In the genomic region with DNA sequence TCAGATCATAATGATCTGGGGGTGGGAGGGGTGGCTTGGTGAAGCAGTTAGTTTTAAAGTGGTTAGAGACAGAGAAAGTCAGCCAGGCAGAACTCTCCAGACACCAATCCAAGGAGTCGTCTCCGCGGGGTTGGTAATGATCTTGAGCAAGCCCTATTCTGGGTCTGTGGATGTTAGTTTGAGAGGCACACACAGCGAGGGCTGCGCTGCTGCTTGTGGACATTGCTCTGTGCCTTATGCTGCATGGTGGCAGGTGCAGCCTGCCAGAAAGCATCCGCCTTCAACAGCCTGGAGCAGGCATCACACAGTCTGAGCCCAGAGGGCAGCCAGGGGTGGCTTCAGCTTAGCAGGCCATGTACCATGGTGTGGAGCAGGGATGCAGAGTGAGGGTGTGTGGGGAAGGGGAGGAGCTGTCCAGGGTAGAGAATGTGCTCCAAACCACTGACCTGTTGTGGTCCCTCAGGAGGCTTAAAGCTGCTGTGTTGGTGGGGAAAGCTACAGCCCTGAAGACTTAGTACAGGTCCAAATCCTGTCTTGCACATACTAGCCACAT, we compare ENCODE assay signal across 22 mouse cellular contexts. TPM values are rescaled to one million over a fixed set of nuclear protein-coding genes. Genes with fewer than 3 reads are reported as not detected.
DNase-seq lines count a peak whose midpoint lies in the region; ATAC-seq and TF ChIP-seq lines count a peak whose summit lies in the region.
"Had no signal": no experiment of that assay in that cellular context is flagged by ENCODE, and none has a peak within 500 bp of the region (broad histone marks: within the 10 kb centered on the region; RNA-seq: fewer than 3 reads in every experiment).

No protein-coding gene starts in this region.

- no peaks in the 10 kb centered on the region for H3K9me3 ChIP-seq in kidney, embryonic 14.5 days (ENCODE audit: control insufficient read depth, low read length)
- H3K9me3 ChIP-seq in neural tube, embryonic 11.5 days (ENCODE audit: control insufficient read depth, low read length): no peaks in the 10 kb centered on the region
- no peaks in the 10 kb centered on the region for H3K9me3 ChIP-seq in hindbrain, embryonic 14.5 days (ENCODE audit: control insufficient read depth, low read length)
- H3K9me3 ChIP-seq in neural tube, embryonic 15.5 days (replicated peaks): no peaks in the 10 kb centered on the region
- no peaks in the 10 kb centered on the region for H3K9me3 ChIP-seq in lung, postnatal 0 days (ENCODE audit: low read length)
- H3K9me3 ChIP-seq: embryonic facial prominence, embryonic 10.5 days; forebrain, embryonic 15.5 days; heart, embryonic 13.5 days; limb, embryonic 13.5 days; liver, embryonic 15.5 days had no signal

- H3K27ac ChIP-seq in kidney, embryonic 14.5 days (ENCODE audit: low read depth, low read length): no peak overlapping the region
- no peak overlapping the region; the same call in 1 of the 2 replicates for H3K27ac ChIP-seq in neural tube, embryonic 11.5 days (ENCODE audit: low read depth, low read length)
- peak overlapping the region; percentile 55 for H3K27ac ChIP-seq in hindbrain, embryonic 14.5 days
- H3K27ac ChIP-seq in neural tube, embryonic 15.5 days (replicated peaks): peak overlapping the region; percentile 73
- H3K27ac ChIP-seq in lung, postnatal 0 days (ENCODE audit: low read length): no peak overlapping the region
- H3K27ac ChIP-seq: embryonic facial prominence, embryonic 10.5 days; forebrain, embryonic 15.5 days; heart, embryonic 13.5 days; limb, embryonic 13.5 days; liver, embryonic 15.5 days had no signal

- no peak overlapping the region for H3K9ac ChIP-seq in kidney, embryonic 14.5 days (ENCODE audit: low read depth, low read length)
- H3K9ac ChIP-seq in neural tube, embryonic 11.5 days (ENCODE audit: low read length): 0 out of 2 replicates have a peak overlapping the region, but pooled peaks have one; percentile 3
- no peak overlapping the region for H3K9ac ChIP-seq in hindbrain, embryonic 14.5 days
- H3K9ac ChIP-seq in neural tube, embryonic 15.5 days (replicated peaks): no peak overlapping the region
- H3K9ac ChIP-seq in lung, postnatal 0 days (replicated peaks; ENCODE audit: low read depth): no peak overlapping the region
- H3K9ac ChIP-seq: forebrain, embryonic 15.5 days; heart, embryonic 13.5 days; limb, embryonic 13.5 days; liver, embryonic 15.5 days had no signal

- TF ChIP-seq CTCF in lung, postnatal 0 days (IDR thresholded peaks at IDR 0.05): no peak

- H3K36me3 ChIP-seq in kidney, embryonic 14.5 days (ENCODE audit: control insufficient read depth, insufficient read depth, low read length): no peaks in the 10 kb centered on the region
- no peaks in the 10 kb centered on the region for H3K36me3 ChIP-seq in neural tube, embryonic 11.5 days (ENCODE audit: control insufficient read depth, insufficient read depth, low read length)
- H3K36me3 ChIP-seq in hindbrain, embryonic 14.5 days (replicated peaks; ENCODE audit: control insufficient read depth, insufficient read depth): no peaks in the 10 kb centered on the region
- no peaks in the 10 kb centered on the region for H3K36me3 ChIP-seq in neural tube, embryonic 15.5 days
- no peaks in the 10 kb centered on the region for H3K36me3 ChIP-seq in lung, postnatal 0 days (ENCODE audit: insufficient read depth, low read length)
- H3K36me3 ChIP-seq: embryonic facial prominence, embryonic 10.5 days; forebrain, embryonic 15.5 days; heart, embryonic 13.5 days; limb, embryonic 13.5 days; liver, embryonic 15.5 days had no signal

- DNase-seq in kidney, adult 11 months: no peak
- DNase-seq in neural tube, embryonic 11.5 days (ENCODE audit: low spot score): no peak
- DNase-seq in neural tube, embryonic 10.5 days (ENCODE audit: extremely low spot score, low spot score): no peak
- DNase-seq in hindbrain, embryonic 14.5 days (ENCODE audit: low spot score): no peak
- no peak for DNase-seq in spleen, postnatal 10 days (ENCODE audit: low spot score in 2 of 2)
- no peak for DNase-seq in lung, postnatal 0 days (ENCODE audit: low spot score)
- DNase-seq: adrenal gland, adult 2 months; cerebellum, adult 11 months; cerebellum, postnatal 14 days; heart, postnatal 4 days; kidney, adult 18-20 months; lung, postnatal 10 days; right cerebral cortex, adult 18-20 months had no signal

- peak; percentile 43; the same call in 1 of the 2 replicates for ATAC-seq in kidney, embryonic 14.5 days (ENCODE audit: low FRiP score, low TSS enrichment)
- ATAC-seq in neural tube, embryonic 11.5 days (ENCODE audit: insufficient read depth, low FRiP score, low TSS enrichment): no peak
- peak; percentile 66 for ATAC-seq in hindbrain, embryonic 14.5 days (ENCODE audit: low FRiP score)
- ATAC-seq in neural tube, embryonic 15.5 days (ENCODE audit: low FRiP score): peak; percentile 77
- no peak for ATAC-seq in lung, postnatal 0 days
- ATAC-seq: forebrain, embryonic 15.5 days had no signal

- H3K4me2 ChIP-seq in kidney, embryonic 14.5 days (replicated peaks; ENCODE audit: low read depth, low read length): no peak overlapping the region
- H3K4me2 ChIP-seq in neural tube, embryonic 11.5 days (ENCODE audit: low read depth): no peak overlapping the region
- no peak overlapping the region for H3K4me2 ChIP-seq in hindbrain, embryonic 14.5 days (replicated peaks)
- H3K4me2 ChIP-seq in neural tube, embryonic 15.5 days: peak overlapping the region; percentile 22
- no peak overlapping the region for H3K4me2 ChIP-seq in lung, postnatal 0 days (replicated peaks; ENCODE audit: low read depth, low read length)
- H3K4me2 ChIP-seq: forebrain, embryonic 15.5 days; heart, embryonic 13.5 days; limb, embryonic 13.5 days; liver, embryonic 15.5 days had no signal

- 59% methylated on average over 6 of the region's 6 CpGs for WGBS in kidney, embryonic 14.5 days
- 78% methylated on average over 6 of the region's 6 CpGs for WGBS in neural tube, embryonic 11.5 days
- 46% methylated on average over 6 of the region's 6 CpGs for WGBS in hindbrain, embryonic 14.5 days
- WGBS in neural tube, embryonic 15.5 days: 28% methylated on average over 6 of the region's 6 CpGs
- 75% methylated on average over 6 of the region's 6 CpGs for WGBS in lung, postnatal 0 days

- no peak overlapping the region for H3K4me3 ChIP-seq in kidney, embryonic 14.5 days (ENCODE audit: low read length)
- H3K4me3 ChIP-seq in neural tube, embryonic 11.5 days (ENCODE audit: low read depth, low read length): no peak overlapping the region
- no peak overlapping the region for H3K4me3 ChIP-seq in hindbrain, embryonic 14.5 days (replicated peaks; ENCODE audit: low read length)
- H3K4me3 ChIP-seq in neural tube, embryonic 15.5 days (replicated peaks): no peak overlapping the region
- H3K4me3 ChIP-seq in lung, postnatal 0 days (ENCODE audit: low read depth, low read length): no peak overlapping the region
- H3K4me3 ChIP-seq: embryonic facial prominence, embryonic 10.5 days; erythroblast, embryonic 14.5 days; forebrain, embryonic 15.5 days; heart, embryonic 13.5 days; limb, embryonic 13.5 days; liver, embryonic 15.5 days; megakaryocyte, embryonic 14.5 days had no signal

- H3K4me1 ChIP-seq in kidney, embryonic 14.5 days (ENCODE audit: control insufficient read depth, insufficient read depth, low read length): no peaks in the 10 kb centered on the region
- H3K4me1 ChIP-seq in neural tube, embryonic 11.5 days (ENCODE audit: control insufficient read depth, insufficient read depth, low read length): no peaks in the 10 kb centered on the region
- H3K4me1 ChIP-seq in hindbrain, embryonic 14.5 days (replicated peaks; ENCODE audit: control insufficient read depth, insufficient read depth, low read length): peaks cover 10% of the 10 kb centered on the region; the same call in 1 of the 2 replicates
- H3K4me1 ChIP-seq in neural tube, embryonic 15.5 days: peaks cover 19% of the 10 kb centered on the region
- H3K4me1 ChIP-seq in lung, postnatal 0 days (ENCODE audit: insufficient read depth, low read depth, low read length): no peaks in the 10 kb centered on the region
- H3K4me1 ChIP-seq: limb, embryonic 13.5 days; liver, embryonic 15.5 days had no signal

- no peaks in the 10 kb centered on the region for H3K27me3 ChIP-seq in kidney, embryonic 14.5 days (ENCODE audit: control insufficient read depth, insufficient read depth, low read length)
- H3K27me3 ChIP-seq in neural tube, embryonic 11.5 days (ENCODE audit: control insufficient read depth, insufficient read depth, low read length): no peaks in the 10 kb centered on the region
- H3K27me3 ChIP-seq in hindbrain, embryonic 14.5 days (ENCODE audit: control insufficient read depth, insufficient read depth, low read length): no peaks in the 10 kb centered on the region
- H3K27me3 ChIP-seq in neural tube, embryonic 15.5 days (replicated peaks): 0 out of 2 replicates have a peak, but pooled peaks cover 12% of the 10 kb centered on the region
- H3K27me3 ChIP-seq in lung, postnatal 0 days (replicated peaks; ENCODE audit: insufficient read depth, low read length): no peaks in the 10 kb centered on the region
- H3K27me3 ChIP-seq: heart, embryonic 13.5 days; liver, embryonic 15.5 days had no signal

- no peak for TF ChIP-seq EP300 in lung, postnatal 0 days (IDR thresholded peaks at IDR 0.05)

RNA-seq across cellular contexts. Expression of a gene that starts 53.0 kb away (rescaled TPM):
- 16.4 and 31.7 TPM in 2 replicates for polyA plus RNA-seq in kidney, embryonic 14.5 days (2014; fragmentation: Nextera tagmentation; extraction: Ambion mirVana)
- polyA plus RNA-seq in neural tube, embryonic 11.5 days (2014; fragmentation: Nextera tagmentation; extraction: Ambion mirVana): 35.9 and 38.7 TPM in 2 replicates
- polyA plus RNA-seq in hindbrain, embryonic 14.5 days (2014; fragmentation: Nextera tagmentation; extraction: Ambion mirVana): 33.6 and 34.2 TPM in 2 replicates
- polyA plus RNA-seq in neural tube, embryonic 15.5 days (2015; fragmentation: Nextera tagmentation; extraction: Ambion mirVana): 14.2 and 14.4 TPM in 2 replicates
- polyA plus RNA-seq in lung, postnatal 0 days (2015; fragmentation: Nextera tagmentation; extraction: Ambion mirVana): 4.5 and 5.3 TPM in 2 replicates

RNA-seq across cellular contexts. Expression of a gene that starts 53.1 kb away (rescaled TPM):
- 9.4 and 20.0 TPM in 2 replicates for polyA plus RNA-seq in kidney, embryonic 14.5 days (2014; fragmentation: Nextera tagmentation; extraction: Ambion mirVana)
- polyA plus RNA-seq in neural tube, embryonic 11.5 days (2014; fragmentation: Nextera tagmentation; extraction: Ambion mirVana): 20.5 and 20.6 TPM in 2 replicates
- 13.2 and 14.3 TPM in 2 replicates for polyA plus RNA-seq in hindbrain, embryonic 14.5 days (2014; fragmentation: Nextera tagmentation; extraction: Ambion mirVana)
- polyA plus RNA-seq in neural tube, embryonic 15.5 days (2015; fragmentation: Nextera tagmentation; extraction: Ambion mirVana): 11.0 and 12.3 TPM in 2 replicates
- 5.9 and 6.8 TPM in 2 replicates for polyA plus RNA-seq in lung, postnatal 0 days (2015; fragmentation: Nextera tagmentation; extraction: Ambion mirVana)

Comparison
In these comparisons a context has a peak if more than half of its experiments do, and no peak if none do; other contexts are left out.
1. ATAC-seq: peak in kidney, embryonic 14.5 days (single experiment), hindbrain, embryonic 14.5 days (single experiment) and neural tube, embryonic 15.5 days (single experiment); none in neural tube, embryonic 11.5 days (single experiment) and lung, postnatal 0 days (single experiment).
2. H3K27ac ChIP-seq: peak in hindbrain, embryonic 14.5 days (single experiment) and neural tube, embryonic 15.5 days (single experiment); none in kidney, embryonic 14.5 days (single experiment), neural tube, embryonic 11.5 days (single experiment) and lung, postnatal 0 days (single experiment).